Mouse (Mus musculus) CH12.LX (cell line): Measurements from ENCODE around the gene 1110059E24Rik. TPM values are rescaled to one million over a fixed set of nuclear protein-coding genes. Genes with fewer than 3 reads are reported as not detected.
A peak's percentile ranks its signal among the peaks of the same experiment; 100 is the strongest.

Experiments used
- DNase-seq: peaks from one replicate; pipeline ENCODE4 v3.0.0-alpha.2; 2013; ENCODE audit errors: extremely low read depth
- H3K27ac ChIP-seq: 2 replicates; pipeline ENCODE4 v1.5.1; 2012; ENCODE audit warnings: low read depth, mild to moderate bottlenecking, control low read depth, moderate library complexity; ENCODE audit not compliant: insufficient read depth
- H3K27me3 ChIP-seq: replicated peaks from 2 replicates; pipeline ENCODE3; 2012; ENCODE audit warnings: inconsistent platforms
- H3K36me3 ChIP-seq, 2 experiments: replicated peaks in 1 of 2; 2 replicates each; pipeline versions ENCODE3 to v1.6.1; 2012; ENCODE audit warnings: inconsistent platforms in 1 of 2, low read length in 1 of 2, mild to moderate bottlenecking in 1 of 2, mixed read lengths in 1 of 2, moderate library complexity in 1 of 2; ENCODE audit not compliant: control insufficient read depth in 1 of 2, insufficient read depth in 1 of 2
- H3K4me1 ChIP-seq, 2 experiments: 2 replicates each; pipeline ENCODE4 v1.6.1; 2012; ENCODE audit warnings: inconsistent platforms in 1 of 2, moderate library complexity in 1 of 2; ENCODE audit not compliant: insufficient read depth in 2 of 2, control insufficient read depth in 1 of 2
- H3K4me2 ChIP-seq: 2 replicates; pipeline ENCODE4 v1.6.1; 2012; ENCODE audit warnings: low read depth, mild to moderate bottlenecking, control low read depth; ENCODE audit not compliant: poor library complexity, insufficient read depth, severe bottlenecking
- H3K4me3 ChIP-seq, 3 experiments: fragments of 150-350 bp in 1 of 3; sonication (generic) in 1 of 3; replicated peaks in 1 of 3; 2 replicates each; pipeline versions ENCODE3 to v1.5.1; 2011 to 2012; ENCODE audit warnings: low read depth in 2 of 3, low read length in 2 of 3, mild to moderate bottlenecking in 2 of 3, moderate library complexity in 2 of 3, control low read depth in 1 of 3, improper control_type of control experiment in 1 of 3, inconsistent platforms in 1 of 3, mixed read lengths in 1 of 3; ENCODE audit not compliant: poor library complexity in 1 of 3
- H3K79me2 ChIP-seq: replicated peaks from 2 replicates; pipeline ENCODE4 v1.6.1; 2012; ENCODE audit warnings: mild to moderate bottlenecking, moderate library complexity; ENCODE audit not compliant: control insufficient read depth, poor library complexity, insufficient read depth, severe bottlenecking; ENCODE audit errors: extremely low read depth
- H3K9ac ChIP-seq: 2 replicates; pipeline ENCODE4 v1.6.1; 2012; ENCODE audit warnings: low read depth, mild to moderate bottlenecking, control low read depth, moderate library complexity; ENCODE audit not compliant: insufficient read depth
- H3K9me3 ChIP-seq: replicated peaks from 2 replicates; pipeline ENCODE3; 2012; ENCODE audit warnings: low read length, inconsistent platforms, mixed read lengths
- CHD2 ChIP-seq: IDR thresholded peaks from 2 replicates; pipeline ENCODE4 v1.6.1; 2011; ENCODE audit warnings: low read length, improper control_type of control experiment
- CTCF ChIP-seq, 2 experiments: IDR thresholded peaks in 1 of 2; conservative IDR thresholded peaks in 1 of 2; 2 replicates each; pipeline ENCODE4 v1.5.1; 2011 to 2012; ENCODE audit warnings: low read depth in 2 of 2, low read length in 2 of 2, improper control_type of control experiment in 1 of 2, inconsistent platforms in 1 of 2, mild to moderate bottlenecking in 1 of 2, moderate library complexity in 1 of 2
- EP300 ChIP-seq: IDR thresholded peaks from 2 replicates; pipeline ENCODE4 v1.6.1; 2011; ENCODE audit warnings: low read length, improper control_type of control experiment
- ETS1 ChIP-seq: conservative IDR thresholded peaks from 2 replicates; pipeline ENCODE4 v1.6.1; 2012; ENCODE audit warnings: low read depth, mild to moderate bottlenecking, inconsistent platforms, low read length, improper control_type of control experiment, moderate library complexity
- GABPA ChIP-seq: IDR thresholded peaks from 2 replicates; pipeline ENCODE4 v1.6.1; 2012; ENCODE audit warnings: low read depth, low read length, improper control_type of control experiment, inconsistent platforms; ENCODE audit not compliant: insufficient replicate concordance
- JUN ChIP-seq: IDR thresholded peaks from 2 replicates; pipeline ENCODE4 v1.6.1; 2011; ENCODE audit warnings: low read depth, mild to moderate bottlenecking, low read length, improper control_type of control experiment, moderate library complexity; ENCODE audit not compliant: insufficient read depth
- KAT2A ChIP-seq: IDR thresholded peaks from 2 replicates; pipeline ENCODE4 v1.6.1; 2012; ENCODE audit warnings: low read length, improper control_type of control experiment, inconsistent platforms; ENCODE audit not compliant: insufficient replicate concordance
- MAFK ChIP-seq: IDR thresholded peaks from 2 replicates; pipeline ENCODE4 v1.6.1; 2011; ENCODE audit warnings: low read length, improper control_type of control experiment; ENCODE audit not compliant: insufficient replicate concordance
- MAX ChIP-seq: IDR thresholded peaks from 2 replicates; pipeline ENCODE4 v1.6.1; 2011; ENCODE audit warnings: low read length, improper control_type of control experiment
- MXI1 ChIP-seq: IDR thresholded peaks from 2 replicates; pipeline ENCODE4 v1.6.1; 2011; ENCODE audit warnings: mild to moderate bottlenecking, low read depth, low read length, improper control_type of control experiment
- MYC ChIP-seq: IDR thresholded peaks from 2 replicates; pipeline ENCODE4 v1.6.1; 2011; ENCODE audit warnings: low read depth, mild to moderate bottlenecking, improper control_type of control experiment, low read length
- RAD21 ChIP-seq: IDR thresholded peaks from 2 replicates; pipeline ENCODE4 v1.6.1; 2011; ENCODE audit warnings: low read depth, mild to moderate bottlenecking, low read length, improper control_type of control experiment, moderate library complexity
- RCOR1 ChIP-seq: conservative IDR thresholded peaks from 2 replicates; pipeline ENCODE4 v1.6.1; 2012; ENCODE audit warnings: low read depth, mild to moderate bottlenecking, inconsistent platforms, low read length, improper control_type of control experiment
- SMC3 ChIP-seq: IDR thresholded peaks from 2 replicates; pipeline ENCODE4 v1.6.1; 2011; ENCODE audit warnings: low read depth, low read length, improper control_type of control experiment
- TBP ChIP-seq: conservative IDR thresholded peaks from 2 replicates; pipeline ENCODE4 v1.6.1; 2011; ENCODE audit warnings: low read depth, low read length, improper control_type of control experiment
- TCF12 ChIP-seq: IDR thresholded peaks from 2 replicates; pipeline ENCODE4 v1.6.1; 2014; ENCODE audit warnings: low read depth, mild to moderate bottlenecking, inconsistent platforms, low read length, improper control_type of control experiment
- ZKSCAN1 ChIP-seq: IDR thresholded peaks from 2 replicates; pipeline ENCODE4 v1.6.1; 2012; ENCODE audit warnings: low read depth, inconsistent platforms, low read length, improper control_type of control experiment, borderline replicate concordance
- ZNF384 ChIP-seq: IDR thresholded peaks from 2 replicates; pipeline ENCODE4 v1.6.1; 2012; ENCODE audit warnings: low read depth, low read length, improper control_type of control experiment, inconsistent platforms
- dilution Hi-C: fragments of 300-500 bp; cut with MboI; formaldehyde crosslinking; loops from 2 replicates; pipeline ENCODE4 v1.14.3; 2020; ENCODE audit warnings: low sequenced_read_pairs; ENCODE audit not compliant: extremely low pct_unique_long_range_greater_than_20kb, extremely low pct_ligation_motif_present
- in situ Hi-C: fragments of 300-500 bp; cut with MboI; formaldehyde crosslinking; loops from 3 replicates; pipeline ENCODE4 v1.14.3; 2019; ENCODE audit warnings: low sequenced_read_pairs, low pct_ligation_motif_present, low pct_unique_long_range_greater_than_20kb, mixed read lengths
- polyA plus RNA-seq: library from polyadenylated mRNA; unstranded; fragments of >175 nt; gene quantifications from 2 replicates; pipeline ENCODE4 v1.2.1, GENCODE M21; 2012; ENCODE audit warnings: low read depth; ENCODE audit not compliant: insufficient read length
- total RNA-seq, 2 experiments: library from RNA; depleted of rRNA; stranded (reverse); fragments of 300-350 nt in 1 of 2; fragments of >200 nt in 1 of 2; gene quantifications; 2 replicates each; pipeline ENCODE4 v1.2.3; 2012 to 2014

1110059E24Rik gene
- total and polyA plus RNA-seq, 3 experiments: 25.5 to 106 (median 38.8) TPM

DNA sequence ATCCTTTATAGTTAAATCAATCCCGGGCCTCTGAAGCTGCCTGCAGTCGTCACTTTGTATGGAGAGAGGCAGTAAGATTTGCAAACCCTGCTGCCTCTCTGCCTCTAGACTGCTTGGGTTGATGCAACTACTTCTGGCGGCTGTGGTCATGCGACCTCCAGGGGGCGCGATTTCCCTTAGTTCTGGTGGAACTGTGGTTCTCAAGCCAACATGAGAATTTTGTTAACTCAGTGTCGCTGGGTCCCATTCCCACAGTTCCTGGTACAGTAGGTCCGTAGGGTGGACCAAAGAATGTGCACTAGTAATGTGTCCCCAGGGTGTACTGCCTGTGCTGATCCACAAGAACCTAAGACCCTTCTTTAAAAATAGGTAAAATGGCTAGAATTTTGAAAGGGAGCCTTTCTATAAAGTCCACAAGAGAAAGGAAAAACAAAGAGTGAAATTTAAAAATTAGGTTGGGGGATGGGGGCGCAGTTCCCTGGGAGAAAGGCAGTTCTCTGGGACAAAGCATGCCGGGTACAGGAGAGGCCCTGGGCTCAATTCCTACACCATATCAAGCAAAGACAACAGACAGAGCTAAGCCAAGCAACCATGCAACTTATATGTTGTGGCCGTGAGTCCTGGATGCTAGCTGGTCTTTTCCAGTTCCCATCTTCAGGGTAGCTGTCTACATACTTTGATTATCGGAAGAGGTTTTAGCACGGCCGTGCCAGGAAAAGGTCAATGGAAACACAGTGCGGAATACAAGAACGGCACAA, 81.4 kb downstream of the 1110059E24Rik start (continued):
- TF ChIP-seq JUN (0 out of 2 replicates have a peak, but pooled peaks have one; percentile 6), SMC3 (peak; percentile 97), MAFK (peak; percentile 41; the same call in 1 of the 2 replicates), ETS1 (no peak; the same call in 1 of the 2 replicates), TBP (peak; percentile 0; the same call in 1 of the 2 replicates), CHD2 (peak; percentile 54; the same call in 1 of the 2 replicates), ZKSCAN1 (no peak), EP300 (peak; percentile 71), KAT2A (0 out of 2 replicates have a peak, but pooled peaks have one; percentile 52), MYC (0 out of 2 replicates have a peak, but pooled peaks have one; percentile 18), RAD21 (peak; percentile 94), ZNF384 (peak; percentile 20; the same call in 1 of the 2 replicates), CTCF (conservative IDR thresholded peaks at IDR 0.05 in 1 of 2, IDR thresholded peaks at IDR 0.05 in 1 of 2; ENCODE audit: low read depth in 2 of 2, low read length in 2 of 2) (peak; percentile 56 to 94), TCF12 (peak; percentile 73), GABPA (no peak)
- TF ChIP-seq, all 38 proteins: peak for 31

DNA sequence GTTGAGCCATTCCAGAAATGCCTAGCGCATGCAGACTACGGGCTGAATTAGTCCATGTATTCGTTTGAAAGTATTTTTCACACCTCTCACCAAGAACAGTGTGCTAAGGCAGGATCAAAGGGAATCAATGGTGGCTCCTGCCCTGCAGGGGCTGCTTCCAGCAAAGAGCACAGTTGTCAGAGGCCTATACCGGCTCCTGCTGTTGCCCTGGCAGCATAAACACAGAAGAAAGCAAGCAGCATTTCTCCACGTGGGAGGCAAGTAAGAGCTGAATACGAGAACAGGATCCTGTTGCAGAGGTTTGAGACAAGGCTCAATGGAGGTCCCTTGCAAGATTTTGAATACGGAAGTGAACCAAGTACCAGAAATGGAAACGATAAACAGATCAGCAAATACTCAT, 82.0 kb downstream of the 1110059E24Rik start:
- H3K36me3 ChIP-seq: peaks cover 0 to 4% of the 10 kb centered on the region in 2 experiments
- in situ Hi-C loops: loop anchor here (10.0 to 25.0 kb wide), 2 partner anchors 84 to 742 kb away; partner anchors contain the start of genes 1110059E24Rik and Abhd17b
- no peaks in the 10 kb centered on the region for H3K27me3 ChIP-seq
- H3K27ac ChIP-seq: no peak overlapping the region
- peak overlapping the region; percentile 68 for H3K9ac ChIP-seq
- H3K4me3 ChIP-seq: peak overlapping the region; percentile 55 to 83 (median 55)
- peaks cover 3% of the 10 kb centered on the region; the same call in 1 of the 2 replicates for H3K79me2 ChIP-seq
- no peaks in the 10 kb centered on the region for H3K9me3 ChIP-seq
- TF ChIP-seq MXI1 (peak; percentile 93), MAX (peak; percentile 65), JUN (no peak), RCOR1 (0 out of 2 replicates have a peak, but pooled peaks have one; percentile 6)
- TF ChIP-seq, all 38 proteins: peak for 3
- peak; percentile 65 for DNase-seq
- H3K4me2 ChIP-seq: peak overlapping the region; percentile 7
- dilution Hi-C loops: no loop called here
- peaks cover 8 to 36% of the 10 kb centered on the region in 2 experiments for H3K4me1 ChIP-seq
